Mouse (Mus musculus) left cerebral cortex, postnatal 4 days (tissue): Measurements from ENCODE around the gene Traf3ip1. TPM values are rescaled to one million over a fixed set of nuclear protein-coding genes. Genes with fewer than 3 reads are reported as not detected.
A peak's percentile ranks its signal among the peaks of the same experiment; 100 is the strongest.

Experiments
- DNase-seq: peaks from one replicate; pipeline ENCODE4 v3.0.0-alpha.2; 2022
- intact Hi-C: fragments of 180-260 bp; cut with DNase I; formaldehyde crosslinking; loops from one replicate; pipeline ENCODE4 v1.15.1; 2025
- total RNA-seq, 2 experiments: library from RNA; stranded (reverse); gene quantifications; 2 replicates each; pipeline ENCODE4 v1.2.3; 2021

Traf3ip1 gene
- total RNA-seq, 2 experiments from 2014 or later = 15.4 to 16.1 TPM

DNA sequence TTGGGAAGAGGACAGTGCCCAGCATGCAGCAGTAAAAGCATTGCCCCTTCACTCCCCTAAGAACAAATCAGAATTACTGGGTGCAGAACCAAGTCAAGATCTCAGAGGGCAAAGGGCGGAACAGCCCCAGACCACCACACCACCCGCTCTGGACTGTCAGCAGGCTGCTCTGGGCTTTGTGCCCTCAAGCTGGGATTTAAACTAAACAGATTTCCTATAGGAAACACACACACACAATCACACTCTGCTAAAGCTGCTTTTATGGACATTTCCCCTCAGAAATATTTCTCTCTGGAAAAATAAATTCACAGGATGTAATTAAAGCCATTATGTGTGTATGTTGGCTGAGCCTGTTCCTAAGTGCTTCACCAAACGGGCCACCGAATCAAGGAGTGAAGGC is 37.8 kb downstream of the Traf3ip1 start:
- intact Hi-C loops = no loop called here
- DNase-seq = no peak

DNA sequence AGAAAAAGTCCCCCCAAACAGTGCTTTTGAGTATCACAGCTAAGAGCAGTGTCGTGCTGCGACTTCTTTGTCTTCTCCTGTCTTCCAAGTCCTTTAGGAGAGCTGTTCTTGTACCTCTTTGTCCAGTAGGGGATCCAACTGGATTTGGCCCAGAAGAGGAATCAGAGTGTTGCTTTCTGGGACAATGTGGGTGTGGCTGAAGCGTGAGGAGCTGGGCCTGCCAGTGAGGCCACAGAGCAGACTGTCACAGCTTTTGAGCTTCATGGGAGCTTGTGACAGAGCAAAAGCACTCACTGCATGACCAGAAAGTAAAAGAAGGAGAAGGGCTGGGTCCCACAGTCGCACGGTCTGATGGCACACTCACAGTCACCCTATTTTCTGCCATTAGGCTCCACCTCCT is 38.4 kb downstream of the Traf3ip1 start:
- DNase-seq = no peak
- intact Hi-C loops = no loop called here

DNA sequence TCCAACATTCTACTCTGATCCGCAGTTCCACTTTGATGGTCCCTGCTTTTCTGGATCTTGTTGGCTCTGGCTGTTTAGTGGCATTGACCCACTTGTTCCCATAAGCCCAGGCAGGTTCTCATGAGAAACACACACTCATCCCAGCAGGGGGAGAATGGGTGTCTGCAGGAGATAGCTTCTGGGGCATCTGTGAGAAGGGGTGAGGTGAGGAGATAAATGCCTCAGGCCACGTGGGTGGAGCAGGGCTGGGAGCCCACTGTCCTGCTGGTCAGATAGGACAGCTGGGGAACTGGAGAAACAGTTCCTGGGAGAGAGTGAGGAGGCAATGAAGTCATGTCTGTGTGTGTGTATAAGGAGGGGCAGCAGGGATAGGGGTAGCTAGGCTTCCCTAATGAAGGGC is 39.0 kb downstream of the Traf3ip1 start:
- DNase-seq = no peak
- intact Hi-C loops = no loop called here

DNA sequence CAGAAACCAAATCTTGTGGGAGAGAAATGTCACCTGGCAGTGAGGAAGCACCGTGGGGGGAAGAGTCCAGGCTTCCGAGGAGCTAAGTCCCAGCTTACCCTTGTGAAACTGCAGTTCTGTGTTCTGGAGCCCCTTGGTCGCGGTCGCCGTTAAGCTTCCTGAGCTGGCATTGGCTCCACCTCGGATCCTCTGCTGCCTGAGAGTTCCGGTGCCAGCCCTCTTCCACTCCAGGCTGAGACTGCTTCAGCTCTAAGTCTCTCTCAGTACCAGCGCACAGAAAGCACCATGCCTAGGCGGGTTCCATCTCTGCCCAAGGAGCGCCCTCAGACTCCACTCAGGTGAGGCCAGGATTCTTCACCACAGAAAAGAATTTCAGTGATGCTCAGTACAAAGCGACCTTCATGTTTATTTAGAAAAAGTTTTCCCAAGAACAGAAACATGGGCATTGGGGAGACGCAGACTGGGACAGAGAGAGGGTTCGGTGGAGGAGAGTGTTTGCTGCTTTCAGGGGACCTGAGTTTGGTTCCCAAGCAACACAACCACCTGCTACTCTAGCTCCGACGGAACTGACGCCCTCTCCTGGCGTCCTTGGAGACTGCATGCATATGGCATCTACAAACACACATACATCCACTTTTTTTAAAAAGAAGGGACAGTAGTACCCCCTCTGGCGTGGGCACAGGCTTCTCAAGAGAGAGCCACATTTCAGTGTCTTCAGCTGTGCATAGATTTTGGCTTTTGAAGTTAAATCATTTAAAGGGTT is 39.7 kb downstream of the Traf3ip1 start:
- intact Hi-C loops = no loop called here
- no peak for DNase-seq

DNA sequence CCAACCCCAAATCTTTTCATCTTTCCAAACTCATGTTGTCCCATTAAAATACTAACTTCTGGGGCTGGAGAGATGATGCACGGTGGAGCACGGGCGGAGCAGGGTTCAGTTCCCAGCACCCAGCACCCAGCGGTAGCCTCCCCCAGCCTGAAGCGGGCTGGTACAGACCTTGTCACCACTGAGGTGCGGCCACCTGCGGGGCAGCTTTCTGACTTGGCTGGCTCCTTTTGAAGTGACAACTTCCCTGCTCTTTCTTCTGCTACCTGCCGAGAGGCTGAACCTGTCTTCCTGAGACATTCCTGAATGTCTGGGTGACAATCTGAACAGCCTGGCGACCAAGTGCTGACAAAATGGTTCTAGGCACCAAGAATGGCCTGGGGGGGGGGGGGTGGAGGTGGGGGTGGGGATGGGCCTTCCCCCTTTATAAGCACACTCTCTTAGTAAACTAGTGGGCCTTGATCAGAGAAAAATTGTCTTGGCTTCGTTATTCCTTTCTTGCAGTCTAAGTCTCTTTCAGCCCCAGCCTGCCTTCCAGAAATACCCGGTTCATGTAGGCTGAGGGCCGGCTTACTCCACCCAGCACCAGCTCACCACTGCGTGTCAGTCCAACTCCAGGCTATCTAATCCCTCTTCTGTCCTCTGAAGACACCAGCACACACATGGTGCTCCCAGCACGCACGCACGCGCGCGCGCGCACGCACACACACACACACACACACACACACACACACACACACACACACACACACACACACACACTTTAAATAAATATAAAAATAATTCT is 43.5 kb downstream of the Traf3ip1 start:
- intact Hi-C loops = no loop called here
- DNase-seq = no peak

DNA sequence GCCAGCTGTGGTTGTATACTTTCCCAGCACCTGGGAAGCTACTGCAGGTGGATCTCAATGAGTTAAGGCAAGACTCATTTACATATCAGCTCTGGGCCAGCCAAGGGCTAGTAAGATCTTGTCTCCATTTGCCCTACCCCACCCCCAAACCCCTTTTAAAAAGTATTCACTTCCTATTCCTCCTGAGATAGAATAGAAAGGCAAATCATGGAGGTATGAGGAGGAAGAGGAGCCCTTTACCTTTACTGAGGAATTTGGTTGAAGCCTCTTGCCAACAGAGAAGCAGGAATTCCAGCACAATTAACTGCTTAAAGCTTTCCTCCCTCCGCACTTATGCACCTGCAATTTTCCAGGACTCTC is 44.1 kb downstream of the Traf3ip1 start:
- DNase-seq = no peak
- intact Hi-C loops = no loop called here

DNA sequence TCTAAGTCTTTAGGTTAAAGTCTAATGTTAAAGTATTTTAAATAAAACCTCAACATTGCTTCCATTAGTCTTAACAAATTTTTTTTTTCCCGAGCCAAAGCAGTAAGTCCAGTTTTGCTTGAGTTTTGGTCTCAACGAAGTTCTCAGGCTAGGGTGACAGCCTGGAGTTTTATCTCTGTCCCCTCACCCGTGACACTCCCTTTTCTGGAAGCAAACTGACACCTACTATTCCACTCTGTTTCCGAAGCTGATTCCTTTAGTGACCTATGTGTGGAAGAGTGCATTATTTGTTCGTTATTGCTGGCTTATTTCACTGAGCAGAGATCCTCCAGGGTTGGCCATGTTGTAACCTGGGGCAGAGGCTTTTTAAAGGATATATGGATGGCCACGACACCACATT is 44.8 kb downstream of the Traf3ip1 start:
- DNase-seq = no peak
- intact Hi-C loops = no loop called here

DNA sequence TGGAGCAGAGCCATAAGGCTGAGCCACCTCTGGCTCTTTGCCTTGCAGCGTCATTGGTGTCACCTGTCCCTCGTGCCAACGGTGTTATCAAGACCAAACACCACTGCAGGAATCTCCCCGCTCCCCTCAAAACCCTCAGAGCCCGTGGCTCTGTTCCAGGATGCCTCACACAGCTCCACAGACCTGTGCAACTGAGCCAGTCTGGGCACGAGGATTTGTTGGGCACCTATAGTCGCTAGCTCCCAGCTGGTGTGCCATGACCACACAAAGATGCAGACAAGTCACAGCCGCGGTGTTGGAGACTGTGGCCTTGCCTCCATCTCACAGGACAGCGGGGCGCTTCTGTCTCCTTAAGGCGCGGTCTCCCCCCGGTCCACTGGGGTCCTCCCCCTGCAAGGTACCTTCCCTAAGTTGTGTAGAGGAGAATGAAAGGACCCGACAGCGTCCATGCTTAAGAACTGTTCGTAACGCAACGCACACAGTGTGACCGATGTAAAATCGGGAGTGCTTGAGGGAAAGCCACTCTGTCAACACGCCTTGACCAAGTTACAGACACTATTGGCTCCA is 45.3 kb downstream of the Traf3ip1 start:
- intact Hi-C loops = loop anchor here (10.0 kb wide), 1 partner anchor 925 kb away; no protein-coding TSS in a partner anchor
- DNase-seq = peak; percentile 35

DNA sequence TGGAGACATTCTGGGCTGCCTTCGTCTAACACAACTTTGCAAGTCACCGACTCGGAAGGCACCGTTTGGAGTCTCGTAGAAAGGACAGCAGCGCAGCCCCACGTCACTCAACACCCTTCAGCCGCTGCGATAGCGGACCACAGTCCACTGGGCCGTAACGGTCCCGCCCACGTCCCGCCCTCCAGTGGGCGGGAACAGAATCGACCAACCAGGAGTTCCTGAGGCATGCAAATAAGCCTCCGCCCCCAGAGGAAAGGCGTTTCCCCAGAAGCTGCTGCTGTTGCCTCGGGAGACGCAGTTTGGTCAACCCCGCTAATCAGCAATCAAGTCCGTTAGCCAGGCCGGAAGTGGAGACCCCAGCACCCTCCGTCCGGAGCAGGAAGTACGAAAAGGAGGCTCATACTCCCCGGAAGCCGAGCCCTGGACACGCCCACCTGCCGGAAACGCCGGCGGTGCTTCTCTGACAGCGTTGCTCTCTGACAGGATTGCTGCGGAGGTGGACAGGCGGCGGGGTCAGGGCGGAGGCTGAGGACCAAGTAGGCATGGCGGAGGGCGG is 45.9 kb downstream of the Traf3ip1 start, which contains the start of gene Asb1:
Gene Asb1 (plus strand): TSS at position 274 of the 556 bp plus-strand sequence.
- peak; percentile 94 for DNase-seq
- intact Hi-C loops = loop anchor here (10.0 kb wide), 1 partner anchor 924 kb away; no protein-coding TSS in a partner anchor

DNA sequence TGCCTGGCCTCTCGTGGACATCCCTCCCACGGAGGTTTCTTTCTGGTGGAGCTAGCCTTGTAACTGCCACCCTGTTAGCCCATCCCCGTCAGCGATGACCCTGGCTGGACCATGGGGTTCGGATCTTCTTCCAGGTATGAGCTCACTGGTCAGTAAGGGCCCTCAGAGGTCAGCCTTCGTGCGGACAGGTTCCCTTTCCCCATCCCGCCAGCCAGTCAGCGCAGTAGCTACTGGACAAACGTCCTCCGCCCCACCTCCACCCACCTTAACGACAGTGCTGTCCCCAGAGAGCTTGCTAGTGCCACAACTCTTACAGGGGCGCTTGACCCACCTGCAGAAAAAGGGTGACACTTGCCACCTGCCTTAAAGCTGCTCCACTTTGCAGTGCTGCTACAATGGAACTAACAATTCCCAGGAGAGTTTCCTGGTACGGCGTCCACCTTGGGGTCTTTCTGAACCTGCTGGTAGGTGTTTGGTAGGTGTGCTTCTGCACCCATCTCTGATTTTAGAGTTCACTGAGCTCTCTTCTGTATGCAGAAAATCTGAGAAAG is 46.7 kb downstream of the Traf3ip1 start:
- no peak for DNase-seq
- intact Hi-C loops = loop anchor here (10.0 kb wide), 1 partner anchor 924 kb away; no protein-coding TSS in a partner anchor

DNA sequence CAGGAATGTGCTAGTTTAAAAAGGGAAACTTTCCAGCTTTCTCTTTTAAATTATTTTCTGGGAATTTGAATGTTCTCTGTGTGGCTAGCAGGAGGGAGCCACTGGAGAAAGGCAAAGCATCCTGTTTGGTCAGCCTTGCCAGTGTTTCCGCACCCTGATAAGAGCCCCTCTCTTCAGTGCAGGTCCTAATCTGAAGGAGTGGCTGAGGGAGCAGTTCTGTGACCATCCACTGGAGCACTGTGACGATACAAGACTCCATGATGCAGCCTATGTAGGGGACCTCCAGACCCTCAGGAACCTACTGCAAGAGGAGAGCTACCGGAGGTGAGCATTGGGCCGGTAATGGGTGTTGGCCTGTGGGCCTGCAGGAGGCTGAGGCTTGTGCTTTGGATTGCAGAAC is 49.5 kb downstream of the Traf3ip1 start:
- intact Hi-C loops = loop anchor here (10.0 kb wide), 1 partner anchor 921 kb away; no protein-coding TSS in a partner anchor
- no peak for DNase-seq

DNA sequence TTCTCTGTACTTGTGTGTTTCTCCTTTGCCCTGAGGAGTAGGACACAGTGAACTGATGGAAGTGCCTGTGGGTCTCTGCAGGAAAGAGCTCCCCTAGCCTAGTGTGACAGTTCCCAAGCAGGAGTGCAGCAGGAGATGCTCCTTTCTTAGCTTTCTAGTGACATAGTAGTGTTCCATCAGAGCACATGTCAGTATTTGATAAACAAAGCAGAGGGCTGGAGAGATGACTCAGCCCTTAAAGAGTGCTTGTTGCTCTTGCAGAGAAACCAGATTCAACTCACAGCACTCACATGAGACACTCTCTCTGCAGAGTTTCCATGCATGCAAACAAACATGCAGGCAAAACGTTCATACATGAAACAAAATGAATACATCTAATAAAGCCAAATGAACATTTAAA is 50.8 kb downstream of the Traf3ip1 start:
- DNase-seq = no peak
- intact Hi-C loops = loop anchor here (10.0 kb wide), 1 partner anchor 920 kb away; no protein-coding TSS in a partner anchor

DNA sequence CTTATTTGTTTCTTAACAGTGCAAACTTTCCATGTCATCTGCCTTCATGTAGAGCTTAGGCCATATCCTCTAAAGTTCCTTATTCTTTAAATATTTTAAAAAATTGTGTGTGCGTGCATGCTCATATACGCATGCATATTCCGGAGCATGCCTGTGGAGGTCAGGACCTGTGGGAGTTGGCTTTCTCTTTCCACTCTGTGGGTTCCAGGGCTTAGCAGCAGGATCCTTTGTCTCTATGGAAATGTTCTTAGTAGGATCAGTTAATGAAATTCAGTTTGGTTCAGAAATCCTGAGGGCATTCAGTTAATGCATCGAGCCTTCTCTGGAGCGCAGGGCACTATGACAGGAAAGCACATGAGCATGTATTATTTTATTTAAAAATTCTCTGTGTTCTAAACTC is 53.1 kb downstream of the Traf3ip1 start:
- intact Hi-C loops = loop anchor here (10.0 kb wide), 1 partner anchor 917 kb away; no protein-coding TSS in a partner anchor
- DNase-seq = no peak

DNA sequence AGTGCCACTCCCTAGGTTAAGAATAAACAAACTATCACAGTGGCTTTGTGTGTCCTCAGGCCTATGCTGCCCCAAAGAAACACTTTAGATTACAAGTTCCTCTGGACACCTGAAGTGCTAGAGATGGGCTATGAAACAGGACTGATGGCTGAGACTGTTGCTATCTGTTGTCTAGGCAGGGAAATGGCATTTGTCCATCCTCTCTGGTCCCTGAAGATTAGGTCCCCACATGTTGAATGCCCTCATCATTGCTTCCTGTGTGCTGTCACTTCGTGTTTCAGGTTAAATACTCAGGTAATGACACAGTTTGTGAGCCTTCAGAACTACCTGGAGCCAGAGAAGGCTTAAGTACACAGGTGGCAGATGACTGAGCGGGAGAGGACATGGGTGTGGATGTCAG is 54.6 kb downstream of the Traf3ip1 start:
- intact Hi-C loops = loop anchor here (10.0 kb wide), 1 partner anchor 916 kb away; no protein-coding TSS in a partner anchor
- no peak for DNase-seq

DNA sequence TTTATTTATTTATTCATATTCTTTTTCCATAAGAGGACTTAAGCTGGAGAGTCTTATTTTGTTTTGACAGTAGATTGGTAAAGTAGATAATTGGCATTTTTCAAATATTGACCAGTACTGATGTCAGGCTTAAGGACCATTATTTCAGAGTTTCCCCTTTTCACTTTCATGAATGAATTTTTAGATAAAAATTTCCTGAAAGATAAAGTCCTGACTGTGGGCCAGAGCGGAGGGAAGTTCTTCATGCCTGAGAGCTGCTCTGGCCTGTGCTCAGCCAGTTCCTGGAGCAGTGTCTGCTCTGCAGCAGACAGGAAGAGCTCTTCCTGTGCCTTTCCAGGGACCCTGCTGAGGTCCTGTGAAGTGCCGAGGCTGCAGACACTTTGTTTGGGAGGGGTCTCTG is 62.7 kb downstream of the Traf3ip1 start:
- DNase-seq = no peak
- intact Hi-C loops = loop anchor here (10.0 kb wide), 1 partner anchor 318 kb away; no protein-coding TSS in a partner anchor

DNA sequence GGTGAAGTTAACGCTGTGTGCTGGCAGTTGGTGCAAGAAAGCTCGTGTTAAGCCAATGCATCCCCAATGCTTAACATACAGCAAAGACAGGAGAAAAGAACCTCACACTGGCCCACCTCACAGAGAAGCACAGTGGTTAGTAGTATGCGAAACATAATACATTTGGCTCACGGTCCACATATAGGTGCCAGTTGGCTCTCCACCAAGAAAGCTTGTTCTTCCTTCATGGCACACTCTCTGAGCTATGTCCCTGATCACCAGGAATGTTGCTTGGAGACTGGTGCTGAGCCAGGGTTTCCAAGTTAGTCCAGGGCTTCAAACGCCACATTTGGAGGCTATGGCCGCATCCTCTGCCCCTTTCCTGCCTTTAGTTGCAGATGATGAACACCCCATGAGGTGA is 66.8 kb downstream of the Traf3ip1 start:
- no peak for DNase-seq
- intact Hi-C loops = no loop called here

DNA sequence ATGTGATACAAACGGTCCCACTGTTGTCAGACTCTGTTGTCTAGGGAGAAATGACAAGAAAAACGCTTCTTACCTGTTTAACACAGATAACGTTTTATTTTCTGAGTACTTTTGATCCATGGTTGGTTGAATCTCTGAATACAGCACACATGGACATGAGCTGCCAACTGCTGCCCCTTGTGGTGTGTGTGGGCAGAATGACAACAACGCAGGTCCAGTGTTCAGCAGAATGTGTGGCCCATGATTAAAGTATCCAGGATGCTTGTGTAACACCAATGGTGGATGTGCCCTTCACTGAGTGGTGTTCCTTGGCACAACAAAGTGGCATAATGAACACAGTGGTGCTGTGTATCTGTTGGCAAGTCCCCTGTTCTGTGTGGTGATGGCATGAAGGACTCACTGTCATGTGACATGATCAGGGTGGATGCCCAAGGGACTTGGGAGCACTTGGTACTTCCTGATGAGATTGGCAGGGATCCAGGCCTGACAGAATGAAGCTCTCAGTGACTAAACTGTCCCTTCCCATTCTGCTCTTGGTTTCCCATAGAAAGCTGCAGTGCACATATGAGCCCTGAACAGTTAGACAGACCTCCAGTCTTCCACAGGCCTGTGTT is 68.6 kb downstream of the Traf3ip1 start:
- peak; percentile 34 for DNase-seq
- intact Hi-C loops = no loop called here

DNA sequence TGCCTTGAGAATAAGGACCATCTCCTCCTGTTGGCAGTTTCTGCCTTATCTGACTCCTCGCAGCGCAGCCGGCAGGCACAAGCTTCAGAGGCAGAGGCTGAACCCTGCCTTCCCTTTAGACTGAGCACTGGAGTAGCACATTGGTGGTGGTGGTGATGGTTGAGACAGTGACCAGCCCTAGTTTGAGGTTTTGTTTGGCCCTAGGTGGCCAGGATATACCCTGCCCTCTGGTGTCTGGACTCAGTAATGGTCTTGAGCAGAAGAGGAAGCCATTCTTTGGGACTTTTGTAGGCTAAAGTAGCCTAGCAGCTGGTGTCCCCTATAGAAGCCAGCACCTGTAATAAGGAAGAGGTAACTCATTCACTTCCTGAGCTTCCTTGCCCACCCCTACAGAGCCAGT is 69.6 kb downstream of the Traf3ip1 start:
- no peak for DNase-seq
- intact Hi-C loops = no loop called here

DNA sequence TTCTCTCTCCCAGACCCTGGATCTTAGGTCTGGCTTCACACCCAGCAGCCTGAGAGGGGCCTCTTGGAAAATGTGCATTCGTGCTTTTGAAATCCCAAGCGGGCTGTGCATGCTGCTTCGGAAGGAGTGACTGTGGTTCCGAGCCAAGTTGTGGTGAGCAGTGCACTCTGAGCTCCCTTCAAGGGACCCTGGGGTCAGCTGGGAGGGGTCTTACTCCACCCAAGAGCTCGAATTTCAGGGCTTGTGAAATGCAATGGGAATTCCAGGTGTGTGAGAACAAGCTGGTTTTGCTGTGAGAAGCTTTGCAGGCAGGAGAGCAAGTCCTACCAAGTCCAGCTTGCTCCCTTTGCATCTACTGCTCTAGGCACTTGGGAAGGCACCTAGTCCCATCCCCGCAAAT is 70.2 kb downstream of the Traf3ip1 start:
- DNase-seq = no peak
- intact Hi-C loops = no loop called here

DNA sequence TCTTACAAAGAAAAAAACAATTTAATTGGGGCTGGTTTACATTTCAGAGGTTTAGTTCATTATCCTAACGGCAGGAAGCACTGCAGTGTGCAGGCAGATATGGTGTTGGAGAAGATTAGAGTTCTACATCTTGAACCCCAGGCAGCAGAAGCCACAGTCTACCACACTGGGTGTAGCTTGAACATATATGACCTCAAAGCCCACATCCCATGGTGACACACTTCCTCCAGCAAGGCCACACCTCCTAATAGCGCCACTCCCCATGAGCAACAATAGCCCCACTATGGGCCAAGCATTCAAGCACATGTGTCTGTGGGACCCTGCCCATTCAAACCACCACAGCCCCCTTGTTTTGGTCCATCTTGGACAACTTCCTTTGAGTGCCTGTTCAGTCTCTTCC is 72.8 kb downstream of the Traf3ip1 start:
- no peak for DNase-seq
- intact Hi-C loops = no loop called here
